Mouse (Mus musculus): Measurements from ENCODE around the gene Dmrt1.

The Dmrt1 gene

DNA sequence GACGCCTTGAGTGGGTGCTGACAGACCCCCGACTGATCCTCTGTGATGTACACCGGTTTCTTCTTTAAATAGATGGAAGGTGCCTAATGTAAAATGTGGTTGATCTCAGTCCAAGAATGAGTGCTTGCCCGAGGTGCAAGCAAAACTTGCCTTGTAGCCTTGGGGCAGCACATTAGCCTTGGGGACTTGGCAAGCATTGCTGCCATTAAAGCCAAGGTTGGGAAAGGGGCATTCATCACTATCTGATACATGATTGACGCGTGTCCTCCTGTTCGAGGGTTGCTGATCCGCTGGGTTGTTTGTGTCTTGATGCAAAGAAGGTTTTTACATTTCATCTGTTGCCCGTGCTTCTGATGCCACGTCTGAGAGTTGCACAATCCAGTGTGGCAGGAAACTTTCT is 69.0 kb downstream of the Dmrt1 start:
- DNase-seq = no peak

DNA sequence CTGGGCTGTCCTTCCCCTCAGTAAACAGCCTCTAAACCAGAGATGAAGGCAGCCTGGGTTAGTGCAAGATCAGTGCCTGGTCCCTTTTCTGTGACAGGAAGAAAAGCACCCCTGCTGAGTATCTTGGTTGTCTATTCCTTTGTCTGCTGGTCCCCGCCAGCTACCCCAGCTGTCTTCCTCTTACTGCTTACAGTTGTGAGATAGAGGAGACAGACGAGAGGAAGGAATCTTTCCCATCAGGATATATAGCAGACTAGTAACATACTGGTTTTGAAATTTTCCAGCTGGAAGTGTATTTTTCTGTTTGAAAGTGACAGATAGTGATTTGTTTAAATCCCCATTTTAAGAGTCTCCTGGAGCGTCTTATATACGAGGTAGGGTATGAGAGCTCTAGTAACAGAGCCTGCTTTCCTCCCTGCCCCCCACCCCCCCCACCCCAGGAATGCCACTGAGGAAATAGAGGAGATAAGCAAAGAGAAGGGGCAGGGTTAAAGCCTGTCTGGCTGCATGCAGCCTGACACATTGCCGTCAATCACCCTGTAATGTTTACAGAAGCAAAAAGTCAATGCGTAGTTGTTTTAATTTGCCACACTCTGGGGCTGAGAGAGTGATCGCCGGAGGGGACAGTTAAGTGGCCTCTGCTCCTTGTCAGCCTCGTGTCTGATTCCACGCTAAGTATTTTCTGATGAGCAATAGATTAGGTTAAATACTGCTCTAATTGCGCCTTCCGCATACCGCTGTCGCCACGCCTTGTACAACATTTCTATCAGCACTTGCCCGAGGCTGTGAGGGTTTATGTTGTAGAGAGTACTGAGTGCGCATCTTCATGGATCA is 69.8 kb downstream of the Dmrt1 start:
- DNase-seq = no peak

GRCm38 (mm10) chr19:25578358-25578757 is 72.9 kb downstream of the Dmrt1 start:
- DNase-seq = no peak

DNA sequence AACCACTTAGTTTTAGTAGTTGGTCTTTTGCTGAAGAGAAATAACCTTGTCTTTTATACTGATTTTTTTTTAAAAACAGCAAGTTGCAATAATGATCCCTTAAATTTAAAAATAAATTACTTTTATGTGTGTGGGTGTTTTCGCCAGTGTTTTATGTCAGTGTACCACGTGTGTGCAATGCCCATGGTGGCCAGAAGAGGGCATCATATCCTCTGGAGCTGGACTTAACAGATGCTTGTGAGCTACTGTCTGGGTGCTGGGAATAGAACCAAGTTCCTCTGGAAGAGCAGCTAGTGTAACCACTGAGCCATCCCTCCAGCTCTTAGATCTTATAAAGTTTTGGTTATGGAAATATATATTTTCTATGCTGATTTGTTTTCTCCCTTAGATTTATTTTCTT is 74.0 kb downstream of the Dmrt1 start:
- DNase-seq = no peak

DNA sequence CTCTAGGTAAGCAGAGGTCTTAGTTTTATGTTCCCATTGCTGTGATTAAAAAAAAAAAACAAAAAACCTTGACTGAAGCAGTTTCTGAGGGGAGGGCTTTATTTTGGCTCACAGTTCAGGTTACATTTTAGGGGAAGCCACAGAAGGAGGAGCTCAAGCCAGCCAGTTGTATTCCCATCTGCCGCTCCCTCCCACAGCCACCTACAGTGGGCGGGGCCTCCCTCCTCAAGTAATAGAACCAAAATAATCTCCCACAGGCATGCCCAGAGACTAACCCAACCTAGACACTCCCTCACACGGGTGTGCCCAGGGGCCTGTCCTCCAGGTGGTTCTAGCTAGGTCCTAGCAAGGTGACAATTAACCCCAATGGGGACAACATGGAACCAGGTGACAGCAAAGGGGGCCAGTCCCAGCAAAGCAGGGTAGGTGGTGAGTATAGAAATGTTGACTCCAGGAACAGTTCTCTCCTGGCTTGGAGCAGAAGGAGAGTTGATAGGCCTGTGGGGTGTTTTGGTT is 92.4 kb downstream of the Dmrt1 start:
- no peak for DNase-seq

GRCm38 (mm10) chr19:25598626-25599025 is 93.2 kb downstream of the Dmrt1 start:
- DNase-seq = no peak

DNA sequence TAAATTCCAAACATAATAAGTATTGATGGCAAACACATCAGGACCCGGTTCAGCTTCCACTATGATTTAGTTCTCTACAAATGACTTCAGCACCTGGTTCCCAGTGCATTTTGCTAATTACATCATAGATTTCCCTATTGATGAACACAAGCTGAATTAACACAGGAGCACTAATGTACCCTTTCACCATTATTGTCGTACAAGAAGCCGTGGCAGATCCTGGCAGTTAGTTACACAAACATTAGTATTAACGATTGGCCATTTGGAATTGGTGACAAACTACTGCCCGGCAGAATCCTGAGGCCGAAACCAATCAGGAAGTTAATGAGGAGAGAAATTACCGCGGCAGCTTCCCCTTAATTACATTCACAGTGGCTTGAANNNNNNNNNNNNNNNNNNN is 96.5 kb downstream of the Dmrt1 start:
- no peak for DNase-seq

DNA sequence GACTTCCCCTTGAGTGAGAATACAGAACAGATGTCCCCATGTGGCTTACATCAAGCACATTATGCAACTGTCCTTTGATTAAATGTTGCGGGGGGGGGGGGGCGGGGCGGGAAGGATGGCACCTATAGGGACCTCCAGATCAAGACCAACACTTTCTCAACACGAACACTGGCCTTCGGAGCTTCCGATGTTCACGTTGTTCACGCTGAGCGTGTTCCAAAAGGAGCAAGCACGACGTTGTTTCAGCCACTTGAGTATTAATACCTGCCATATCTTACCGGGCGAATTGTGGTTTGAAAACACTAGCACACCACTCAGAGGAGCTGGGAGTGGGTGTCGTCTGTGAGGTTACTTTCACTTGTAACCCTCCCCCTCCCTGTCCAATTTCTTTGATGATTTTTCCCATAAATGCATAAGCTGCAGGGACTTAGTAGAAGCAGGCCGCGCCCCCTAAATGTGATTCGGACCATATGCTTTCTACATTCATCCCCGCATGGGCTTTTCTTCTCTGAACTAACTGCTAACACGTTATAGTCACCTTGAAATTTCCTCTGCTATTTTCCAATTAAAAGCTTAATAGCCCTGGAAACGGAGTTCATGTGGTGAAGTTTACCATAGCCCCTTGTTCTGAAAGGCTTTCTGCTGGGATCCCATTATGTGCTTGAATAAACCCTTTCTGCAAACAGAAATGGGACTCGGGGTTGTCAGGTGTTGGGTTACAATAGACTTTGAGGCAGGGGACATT is 102.2 kb downstream of the Dmrt1 start:
- DNase-seq = no peak

DNA sequence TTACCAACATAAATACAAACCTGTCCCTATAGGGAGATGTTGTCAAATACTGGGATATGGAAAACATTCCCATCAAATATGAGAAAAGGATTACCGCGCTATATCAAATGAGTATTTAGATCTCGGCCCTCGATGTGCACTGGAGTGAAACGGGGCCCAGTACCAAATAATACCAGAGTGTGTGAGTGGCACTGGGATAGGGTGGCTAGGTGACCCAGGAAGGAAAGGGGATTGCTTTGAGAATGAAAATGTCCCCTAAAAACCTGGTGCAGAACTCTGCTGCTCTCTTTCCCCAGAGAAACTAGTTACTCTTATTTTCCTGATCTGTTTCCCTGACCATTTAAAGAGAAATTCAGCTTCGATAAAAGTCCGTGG is 102.8 kb downstream of the Dmrt1 start:
- no peak for DNase-seq

DNA sequence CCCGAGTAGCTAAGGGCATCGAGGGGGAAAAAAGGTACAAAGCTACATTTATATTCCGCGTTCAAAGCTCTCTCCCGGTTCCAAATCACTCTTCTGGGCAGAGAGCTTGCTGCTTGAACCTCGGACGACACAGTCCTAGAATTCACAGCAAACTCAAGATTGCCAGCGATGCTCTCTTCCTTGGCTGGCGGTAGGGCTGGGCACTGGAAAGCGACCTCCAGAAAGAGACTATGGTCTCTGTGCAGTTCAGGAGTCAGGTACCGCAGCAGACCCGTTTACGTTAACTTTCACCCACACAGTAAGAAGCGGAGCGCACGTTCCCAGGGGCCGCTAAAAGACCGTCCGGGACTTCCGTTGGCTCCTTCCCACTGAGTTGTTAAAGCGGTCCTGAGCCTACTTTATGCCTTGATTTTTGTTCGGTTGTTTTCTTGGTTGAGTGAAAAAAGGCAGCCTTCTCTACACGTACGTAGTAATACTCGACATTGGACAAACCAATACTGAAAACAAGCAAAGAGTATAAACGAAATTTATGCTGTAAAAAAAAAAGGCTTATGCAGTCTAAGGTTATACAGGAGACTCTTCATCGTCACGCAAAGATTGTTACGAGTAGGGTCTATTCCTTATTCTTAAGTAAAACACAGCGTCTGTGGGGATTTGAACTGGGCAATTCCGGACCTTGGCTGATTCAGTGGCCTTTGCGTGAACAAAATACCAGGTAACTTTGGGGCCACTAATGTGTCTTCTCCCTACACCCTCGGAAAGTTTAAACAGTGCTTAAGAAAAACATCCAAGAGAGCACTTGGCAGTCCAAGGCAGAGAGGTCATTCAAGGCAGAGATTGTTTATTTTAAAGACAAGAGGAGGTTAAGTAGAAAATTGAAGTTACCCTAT is 103.8 kb downstream of the Dmrt1 start:
- no peak for DNase-seq

DNA sequence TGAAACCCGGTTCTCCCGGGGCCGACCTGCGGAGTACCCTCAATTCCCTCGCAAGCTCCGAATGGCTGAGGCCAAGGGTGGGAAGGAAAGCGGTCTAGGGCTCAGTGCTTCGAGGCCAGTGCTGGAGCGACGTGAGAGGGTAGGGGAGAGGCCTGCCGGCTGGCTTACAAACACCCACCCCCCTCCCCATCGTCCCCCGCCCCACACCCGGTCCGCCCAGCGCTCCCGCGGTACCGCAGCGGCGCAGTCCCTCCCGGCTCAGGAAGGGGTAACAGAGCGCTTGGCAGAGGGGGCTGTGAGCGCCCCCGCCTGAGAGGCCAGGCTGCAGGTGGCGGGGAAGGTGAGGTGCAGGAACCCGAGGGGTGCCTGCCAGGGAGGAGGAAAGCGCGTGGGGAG is 104.6 kb downstream of the Dmrt1 start, which contains the start of gene Dmrt3:
TSS of gene Dmrt3 (plus strand) at position 287 of the 396 bp plus-strand sequence.
- no peak for DNase-seq

GRCm38 (mm10) chr19:25610411-25611111 is 105.1 kb downstream of the Dmrt1 start:
- no peak for DNase-seq

DNA sequence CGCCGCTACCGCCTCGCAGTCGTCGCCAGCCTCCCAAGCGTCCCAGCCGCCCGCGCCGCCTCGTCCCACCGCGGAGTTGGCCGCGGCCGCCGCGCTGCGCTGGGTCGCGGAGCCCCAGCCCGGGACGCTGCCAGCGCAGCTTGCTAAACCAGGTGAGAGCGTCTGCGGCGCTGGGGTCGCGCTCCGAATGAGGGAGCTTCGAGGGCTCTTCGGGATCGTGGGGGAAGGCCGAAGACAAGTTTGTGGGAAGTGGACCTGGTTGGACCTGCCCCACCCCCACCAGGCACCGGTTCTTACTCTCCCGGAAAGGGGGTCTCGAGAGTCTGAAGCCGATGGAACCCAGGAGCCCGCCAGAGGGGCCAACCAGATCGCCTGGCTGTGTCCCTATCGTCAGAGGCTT is 105.7 kb downstream of the Dmrt1 start:
- DNase-seq = no peak

- DNase-seq = no peak
These were observed 106.7 kb downstream of the Dmrt1 start for GRCm38 (mm10) chr19:25611876-25612805.

- no peak for DNase-seq
These were observed 107.4 kb downstream of the Dmrt1 start for GRCm38 (mm10) chr19:25612806-25613295.

DNA sequence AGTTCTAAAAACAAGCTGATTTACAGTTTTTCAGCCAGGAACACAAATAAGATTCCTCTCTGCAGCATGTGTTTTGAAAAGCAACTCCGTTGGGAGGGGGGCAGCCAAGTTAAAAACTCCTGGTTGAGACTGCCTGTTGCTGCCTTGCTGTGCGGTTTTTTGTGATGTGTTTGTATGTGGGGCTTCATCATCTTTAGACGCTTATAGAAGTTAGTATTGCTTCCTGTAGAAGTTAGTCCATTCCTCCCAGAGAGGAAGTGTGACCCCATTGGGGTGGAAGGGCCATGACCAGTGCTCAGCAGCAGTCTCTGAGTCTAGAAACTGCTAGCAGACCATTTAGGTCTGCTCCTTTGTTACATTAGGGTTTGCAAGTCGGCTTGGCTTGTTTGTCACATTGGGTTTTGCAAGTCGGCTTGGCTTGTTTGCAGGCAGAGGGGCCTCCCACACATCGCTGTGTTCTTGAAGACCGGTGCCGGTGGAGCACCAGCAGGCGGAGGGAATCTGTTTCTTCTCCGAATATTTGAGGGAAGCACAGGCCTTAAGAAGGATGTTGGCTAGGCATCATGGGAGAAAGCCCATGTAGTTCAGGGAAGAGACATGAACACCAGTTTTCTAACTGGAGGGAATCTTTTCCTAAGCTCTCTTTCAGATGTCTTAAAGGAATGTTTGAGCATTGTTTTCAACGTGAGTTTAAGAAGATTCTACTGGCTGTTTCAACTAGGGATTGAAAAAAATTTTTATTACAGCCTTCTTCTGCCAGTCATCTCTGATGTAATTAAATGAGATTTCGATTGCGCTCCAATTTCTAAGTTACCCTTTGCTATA is 108.3 kb downstream of the Dmrt1 start:
- no peak for DNase-seq

DNA sequence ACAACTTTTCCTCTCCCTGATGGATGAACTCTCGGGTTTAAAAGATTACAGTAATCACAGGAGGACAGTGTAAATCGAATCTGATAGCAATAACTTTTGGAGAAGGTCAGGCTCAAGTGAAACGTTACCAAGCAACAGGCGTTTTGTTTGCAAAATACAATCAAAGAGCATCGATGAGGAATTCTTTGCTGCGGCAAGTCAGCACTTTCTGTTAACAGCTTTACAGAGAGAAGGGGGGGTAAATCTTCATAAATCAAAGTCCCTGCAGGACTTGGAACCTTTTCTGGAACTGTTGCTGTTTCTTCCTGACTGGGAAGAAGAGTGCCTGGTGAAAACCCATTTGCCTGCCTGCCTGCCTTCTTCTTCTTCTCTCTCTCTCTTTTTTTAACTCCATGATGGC is 110.5 kb downstream of the Dmrt1 start:
- DNase-seq = no peak

GRCm38 (mm10) chr19:25622291-25623251 is 117.2 kb downstream of the Dmrt1 start:
- DNase-seq = peak; percentile 58

GRCm38 (mm10) chr19:25628490-25628889 is 123.1 kb downstream of the Dmrt1 start:
- peak; percentile 68 for DNase-seq

Measured in kidney, adult 9 months (tissue).